Mouse (Mus musculus): ENCODE data around the gene Me1. TPM values are rescaled to one million over a fixed set of nuclear protein-coding genes. Genes with fewer than 3 reads are reported as not detected.
A peak's percentile ranks its signal among the peaks of the same experiment; 100 is the strongest.
"Not testable (repeated sequence)": the region's sequence is repeated elsewhere in the genome, so short reads cannot be mapped to it uniquely, and the experiment has no call there.

Gene Me1
- polyA plus RNA-seq, 1 experiment, result 81.3 TPM

- peaks cover 31% of the 10 kb centered on the region for H3K4me1 ChIP-seq (ENCODE audit: control insufficient read depth, insufficient read depth, low read length)
- no peak for TF ChIP-seq POLR2A (IDR thresholded peaks at IDR 0.05; ENCODE audit: low read depth, low read length)
- TF ChIP-seq CTCF (IDR thresholded peaks at IDR 0.05; ENCODE audit: borderline replicate concordance, insufficient read depth, low read length), result no peak
- no peak overlapping the region for H3K4me3 ChIP-seq (ENCODE audit: insufficient read depth, low read length)
- H3K27ac ChIP-seq (ENCODE audit: insufficient read depth, low read length), result no peak overlapping the region
Measured at GRCm38 (mm10) chr9:86622062-86622461, 73.7 kb downstream of the Me1 start.

- Histone ChIP-seq H3K4me1 (ENCODE audit: control insufficient read depth, insufficient read depth, low read length) (peaks cover 14% of the 10 kb centered on the region), H3K4me3 (ENCODE audit: insufficient read depth, low read length) (no peak overlapping the region), H3K27ac (ENCODE audit: insufficient read depth, low read length) (no peak overlapping the region)
- TF ChIP-seq POLR2A (IDR thresholded peaks at IDR 0.05; ENCODE audit: low read depth, low read length) (no peak), CTCF (IDR thresholded peaks at IDR 0.05; ENCODE audit: borderline replicate concordance, insufficient read depth, low read length) (no peak)
Measured at GRCm38 (mm10) chr9:86619341-86620139, 76.2 kb downstream of the Me1 start.

GRCm38 (mm10) chr9:86617837-86618492, 77.8 kb downstream of the Me1 start:
- no peak overlapping the region for H3K4me3 ChIP-seq (ENCODE audit: insufficient read depth, low read length)
- H3K4me1 ChIP-seq (ENCODE audit: control insufficient read depth, insufficient read depth, low read length), result peaks cover 9% of the 10 kb centered on the region
- H3K27ac ChIP-seq (ENCODE audit: insufficient read depth, low read length), result no peak overlapping the region
- TF ChIP-seq CTCF (IDR thresholded peaks at IDR 0.05; ENCODE audit: borderline replicate concordance, insufficient read depth, low read length) (no peak), POLR2A (IDR thresholded peaks at IDR 0.05; ENCODE audit: low read depth, low read length) (no peak)

- H3K27ac ChIP-seq (ENCODE audit: insufficient read depth, low read length), result no peak overlapping the region
- no peak overlapping the region for H3K4me3 ChIP-seq (ENCODE audit: insufficient read depth, low read length)
- TF ChIP-seq CTCF (IDR thresholded peaks at IDR 0.05; ENCODE audit: borderline replicate concordance, insufficient read depth, low read length) (no peak), POLR2A (IDR thresholded peaks at IDR 0.05; ENCODE audit: low read depth, low read length) (no peak)
- H3K4me1 ChIP-seq (ENCODE audit: control insufficient read depth, insufficient read depth, low read length), result peaks cover 9% of the 10 kb centered on the region
Measured at GRCm38 (mm10) chr9:86615765-86616164, 80.0 kb downstream of the Me1 start.

- TF ChIP-seq CTCF (IDR thresholded peaks at IDR 0.05; ENCODE audit: borderline replicate concordance, insufficient read depth, low read length) (no peak), POLR2A (IDR thresholded peaks at IDR 0.05; ENCODE audit: low read depth, low read length) (no peak)
- H3K4me3 ChIP-seq (ENCODE audit: insufficient read depth, low read length), result no peak overlapping the region
- no peaks in the 10 kb centered on the region for H3K4me1 ChIP-seq (ENCODE audit: control insufficient read depth, insufficient read depth, low read length)
- H3K27ac ChIP-seq (ENCODE audit: insufficient read depth, low read length), result no peak overlapping the region
Measured at GRCm38 (mm10) chr9:86612091-86612490, 83.7 kb downstream of the Me1 start.

GRCm38 (mm10) chr9:86605776-86606175, 90.0 kb downstream of the Me1 start:
- Histone ChIP-seq H3K4me1 (ENCODE audit: control insufficient read depth, insufficient read depth, low read length) (no peaks in the 10 kb centered on the region), H3K4me3 (ENCODE audit: insufficient read depth, low read length) (no peak overlapping the region), H3K27ac (ENCODE audit: insufficient read depth, low read length) (peak overlapping the region; percentile 67)
- no peak for TF ChIP-seq CTCF (IDR thresholded peaks at IDR 0.05; ENCODE audit: borderline replicate concordance, insufficient read depth, low read length)
- no peak for TF ChIP-seq POLR2A (IDR thresholded peaks at IDR 0.05; ENCODE audit: low read depth, low read length)

- Histone ChIP-seq H3K27ac (ENCODE audit: insufficient read depth, low read length) (no peak overlapping the region), H3K4me1 (ENCODE audit: control insufficient read depth, insufficient read depth, low read length) (no peaks in the 10 kb centered on the region), H3K4me3 (ENCODE audit: insufficient read depth, low read length) (no peak overlapping the region)
- TF ChIP-seq POLR2A (IDR thresholded peaks at IDR 0.05; ENCODE audit: low read depth, low read length), result no peak
- no peak for TF ChIP-seq CTCF (IDR thresholded peaks at IDR 0.05; ENCODE audit: borderline replicate concordance, insufficient read depth, low read length)
Measured at GRCm38 (mm10) chr9:86599723-86600303, 95.9 kb downstream of the Me1 start.

- H3K27ac ChIP-seq (ENCODE audit: insufficient read depth, low read length); H3K4me1 ChIP-seq (ENCODE audit: control insufficient read depth, insufficient read depth, low read length); H3K4me3 ChIP-seq (ENCODE audit: insufficient read depth, low read length): not testable (repeated sequence)
Measured at GRCm38 (mm10) chr9:86596983-86597382, 98.8 kb downstream of the Me1 start.

GRCm38 (mm10) chr9:86594357-86594767, 101.4 kb downstream of the Me1 start:
- H3K4me3 ChIP-seq (ENCODE audit: insufficient read depth, low read length); H3K4me1 ChIP-seq (ENCODE audit: control insufficient read depth, insufficient read depth, low read length); H3K27ac ChIP-seq (ENCODE audit: insufficient read depth, low read length): not testable (repeated sequence)
